Mouse (Mus musculus) retina, adult 2 months (tissue): Measurements from ENCODE around the gene Prkcq.
"Not testable (repeated sequence)": the region's sequence is repeated elsewhere in the genome, so short reads cannot be mapped to it uniquely, and the experiment has no call there.

Source experiments
- DNase-seq: peaks from one replicate; pipeline ENCODE4 v3.0.0-alpha.2; 2012; ENCODE audit warnings: low read depth, low spot score

Gene Prkcq

DNA sequence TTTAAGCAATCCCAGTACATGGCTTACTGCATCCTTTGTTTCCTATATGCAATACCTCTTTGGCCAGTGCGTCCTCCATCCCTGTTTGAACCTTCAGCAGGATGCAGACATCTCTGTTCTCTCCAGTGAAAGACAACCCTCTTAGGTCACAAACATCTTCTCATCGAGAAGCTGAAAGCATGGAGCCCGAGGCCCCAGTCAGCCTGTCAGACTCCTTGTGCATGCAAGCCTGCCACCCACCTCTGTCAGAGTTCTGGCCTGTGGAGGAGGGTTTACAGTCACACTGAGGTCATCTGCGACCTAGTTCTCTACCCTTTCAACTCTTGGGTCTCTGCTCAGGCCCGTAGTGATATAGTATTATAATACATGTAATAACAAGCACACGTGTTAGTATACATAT, 119.0 kb downstream of the Prkcq start:
- DNase-seq = no peak

DNA sequence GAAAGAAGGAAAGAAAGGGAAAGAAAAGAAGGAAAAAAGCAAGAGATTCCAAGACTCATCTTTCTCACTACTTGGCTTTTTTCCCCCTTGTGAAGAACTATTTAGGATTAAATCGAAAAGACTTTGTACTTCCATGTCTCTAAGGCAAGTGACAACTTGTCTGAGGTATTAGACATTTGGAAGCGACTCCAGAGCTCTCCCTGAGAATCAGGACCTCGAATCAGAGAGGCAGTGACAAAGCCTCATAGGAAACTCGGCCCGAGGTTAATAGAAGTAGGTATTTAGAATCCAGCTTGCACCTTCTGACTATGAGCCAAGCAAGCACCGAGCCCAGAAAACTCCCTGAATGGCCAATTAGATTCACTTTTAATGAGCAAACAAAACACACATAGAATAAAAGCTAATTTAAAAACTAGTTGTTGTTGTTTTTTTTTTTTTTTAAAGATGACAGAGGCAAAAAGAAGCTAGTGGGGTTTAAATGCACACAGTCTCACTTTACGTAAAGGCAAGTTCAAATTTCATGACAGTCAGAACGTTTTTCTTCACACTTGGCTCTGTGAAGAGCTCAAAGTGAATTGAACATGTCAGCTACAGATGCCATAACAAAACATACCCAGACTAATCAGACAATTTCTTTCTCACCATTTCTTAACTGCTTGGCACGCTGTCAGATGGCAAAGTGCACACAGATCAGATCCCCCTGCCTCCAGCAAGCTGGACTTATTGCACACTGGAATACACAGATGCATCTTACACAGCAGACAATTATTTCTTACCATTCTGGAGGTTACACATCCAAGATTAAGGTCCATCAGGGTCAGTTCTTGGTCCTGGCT, 119.9 kb downstream of the Prkcq start:
- no peak for DNase-seq

DNA sequence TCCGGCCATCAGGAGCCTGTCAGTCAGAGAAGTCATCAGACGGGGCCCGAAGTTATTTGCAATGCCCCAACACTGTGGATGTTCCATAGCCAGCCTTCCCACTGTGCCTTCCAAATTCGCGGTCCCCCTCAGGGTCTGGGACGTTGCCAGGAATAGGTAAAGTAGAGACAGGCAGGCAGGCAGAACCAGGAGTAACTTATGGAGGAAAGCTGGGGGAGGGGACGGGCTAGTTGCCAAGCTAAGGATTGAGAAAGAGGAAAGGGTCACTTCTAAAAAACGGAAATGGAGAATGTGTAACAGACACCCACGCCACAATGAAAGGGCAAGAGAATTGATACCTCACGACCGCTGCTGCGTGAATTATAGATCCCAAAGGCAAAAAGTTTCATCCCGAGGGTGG, 121.2 kb downstream of the Prkcq start:
- DNase-seq = no peak

DNA sequence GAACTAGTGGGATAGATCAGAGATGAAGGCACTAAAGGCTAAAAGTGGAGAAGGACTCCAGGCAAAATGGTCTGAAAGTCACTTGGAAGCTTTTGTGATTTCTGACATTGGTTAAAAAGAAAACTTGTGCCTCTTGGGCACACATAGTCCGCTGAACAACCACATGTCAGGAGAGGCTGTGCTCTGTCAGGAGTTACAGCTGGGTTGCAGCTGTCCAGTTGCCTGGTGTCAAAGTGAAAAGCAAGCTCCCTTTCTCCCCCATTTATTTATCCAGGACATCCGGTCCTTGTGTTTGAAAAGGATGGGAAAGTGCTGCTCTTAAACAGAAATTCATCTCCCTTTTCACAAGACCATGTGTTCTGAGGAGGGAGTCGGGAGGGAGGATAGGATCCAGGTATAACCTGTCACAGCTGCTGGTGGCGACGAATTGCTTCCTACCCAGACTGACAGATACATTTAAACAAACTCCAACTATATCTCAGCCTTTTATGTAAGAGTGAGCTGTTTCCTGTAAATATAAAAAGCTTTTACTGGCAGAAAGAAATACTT, 122.8 kb downstream of the Prkcq start:
- no peak for DNase-seq

DNA sequence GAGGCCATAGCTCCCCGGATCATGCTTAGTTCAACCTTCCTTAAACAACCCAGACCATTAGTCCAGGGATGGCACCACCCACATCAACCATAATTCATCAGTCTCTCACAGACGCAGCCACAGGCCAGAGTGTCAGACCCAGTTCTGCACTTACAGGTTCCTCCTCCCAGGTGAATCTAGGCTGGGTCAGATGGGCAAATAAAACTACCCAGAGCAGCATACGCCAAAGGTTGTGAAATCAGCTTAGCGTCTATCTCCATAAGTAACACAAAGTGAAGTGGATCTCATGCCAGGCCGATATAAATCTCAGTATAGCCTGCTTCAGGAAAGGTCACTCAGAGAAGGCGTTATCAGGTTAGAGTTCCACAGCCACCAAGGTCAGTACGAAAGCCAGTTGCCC, 126.9 kb downstream of the Prkcq start:
- no peak for DNase-seq

DNA sequence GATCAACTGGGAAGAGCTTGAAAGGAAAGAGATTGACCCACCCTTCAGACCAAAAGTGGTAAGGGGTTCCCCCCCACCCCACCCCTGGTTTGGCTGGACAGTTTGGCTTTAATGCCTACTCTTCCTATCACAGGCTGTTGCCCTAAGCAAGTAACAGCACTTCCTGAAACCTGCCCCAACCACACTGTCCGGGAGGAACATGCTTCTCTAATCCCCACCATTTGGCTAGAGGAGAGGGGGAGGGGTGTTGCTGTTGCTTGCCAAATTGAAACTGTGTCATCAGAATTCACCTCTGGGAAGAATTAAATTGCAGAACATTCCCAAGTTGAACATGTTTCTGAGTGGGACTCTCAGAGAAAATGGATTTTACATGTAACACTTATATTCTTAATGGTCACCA, 127.5 kb downstream of the Prkcq start:
- DNase-seq = no peak

DNA sequence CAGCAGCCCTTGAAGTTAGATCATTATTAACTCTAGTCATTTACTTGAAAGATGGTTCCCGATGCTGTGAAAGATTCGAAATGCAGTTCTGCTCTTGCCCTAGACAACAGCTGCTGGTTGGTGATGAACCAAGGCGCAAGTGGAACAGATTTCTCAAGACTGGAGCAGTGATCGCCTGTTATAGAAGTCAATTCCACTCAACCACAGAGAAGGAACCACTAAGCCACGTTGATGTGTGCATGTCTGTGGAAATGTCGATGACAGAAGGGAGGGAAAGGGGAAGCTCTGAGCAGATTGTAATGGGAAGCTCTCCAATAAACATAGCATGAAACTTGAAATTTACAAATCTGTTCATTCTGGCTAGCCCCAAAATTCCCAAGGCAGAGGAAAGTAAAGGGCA, 128.5 kb downstream of the Prkcq start:
- DNase-seq = no peak

DNA sequence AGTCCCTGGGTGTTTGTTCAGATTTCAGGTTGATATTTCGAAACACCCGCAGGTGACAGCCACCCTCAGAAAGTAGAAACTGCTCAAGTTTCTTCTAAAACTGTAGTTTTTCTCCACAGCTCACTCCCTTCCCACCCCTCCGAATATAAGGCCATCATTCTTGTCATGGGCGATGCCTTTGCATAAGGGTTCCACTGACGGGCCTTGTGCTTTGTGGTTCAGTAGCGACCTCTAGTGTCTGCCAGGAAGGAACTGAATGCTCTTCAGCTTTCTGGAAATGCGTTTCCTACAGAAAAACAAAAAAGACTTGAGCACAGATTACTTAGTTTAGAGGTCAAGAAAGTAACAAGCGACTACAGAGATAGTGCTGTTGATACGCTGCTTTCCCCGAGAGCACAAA, 148.3 kb downstream of the Prkcq start:
- DNase-seq = peak; percentile 16

DNA sequence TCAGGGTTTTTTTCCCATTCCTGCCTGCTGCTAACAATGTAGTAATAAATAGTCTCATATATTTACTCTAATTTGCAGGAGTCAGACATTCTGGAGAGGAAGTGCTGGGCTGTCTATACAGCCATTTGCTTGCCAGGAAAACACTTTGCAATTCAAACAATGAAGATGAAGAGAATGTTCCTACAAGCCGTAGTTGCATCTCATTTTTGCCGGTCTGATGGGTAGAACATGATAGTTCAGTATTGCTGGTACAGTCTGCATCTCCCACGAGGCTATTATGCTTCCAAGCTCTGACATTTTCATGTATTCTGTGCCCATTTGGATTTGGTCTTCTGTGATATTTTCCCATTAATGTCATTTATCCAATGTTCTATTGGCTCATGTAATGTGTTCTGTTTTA, 150.5 kb downstream of the Prkcq start:
- DNase-seq = no peak

DNA sequence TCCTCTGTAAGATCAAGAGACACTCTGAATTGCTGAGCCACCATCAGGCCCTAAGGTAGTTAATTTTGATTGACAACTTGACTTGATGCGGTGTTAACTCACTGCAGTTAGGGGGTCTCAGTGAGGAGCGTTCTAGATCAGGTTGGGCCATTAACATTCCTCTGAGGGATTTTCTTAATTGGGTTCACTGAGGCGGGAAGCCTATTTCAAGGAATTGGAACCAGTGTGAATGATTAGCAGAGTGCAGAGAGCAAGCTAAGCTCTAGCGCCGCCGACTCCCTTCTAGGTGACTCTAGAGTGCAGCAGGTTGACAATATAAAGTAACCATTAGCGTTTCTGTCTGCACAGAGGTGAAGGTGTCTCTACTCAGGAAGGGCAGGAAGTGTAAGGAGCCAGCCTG, 155.4 kb downstream of the Prkcq start:
- DNase-seq = no peak

DNA sequence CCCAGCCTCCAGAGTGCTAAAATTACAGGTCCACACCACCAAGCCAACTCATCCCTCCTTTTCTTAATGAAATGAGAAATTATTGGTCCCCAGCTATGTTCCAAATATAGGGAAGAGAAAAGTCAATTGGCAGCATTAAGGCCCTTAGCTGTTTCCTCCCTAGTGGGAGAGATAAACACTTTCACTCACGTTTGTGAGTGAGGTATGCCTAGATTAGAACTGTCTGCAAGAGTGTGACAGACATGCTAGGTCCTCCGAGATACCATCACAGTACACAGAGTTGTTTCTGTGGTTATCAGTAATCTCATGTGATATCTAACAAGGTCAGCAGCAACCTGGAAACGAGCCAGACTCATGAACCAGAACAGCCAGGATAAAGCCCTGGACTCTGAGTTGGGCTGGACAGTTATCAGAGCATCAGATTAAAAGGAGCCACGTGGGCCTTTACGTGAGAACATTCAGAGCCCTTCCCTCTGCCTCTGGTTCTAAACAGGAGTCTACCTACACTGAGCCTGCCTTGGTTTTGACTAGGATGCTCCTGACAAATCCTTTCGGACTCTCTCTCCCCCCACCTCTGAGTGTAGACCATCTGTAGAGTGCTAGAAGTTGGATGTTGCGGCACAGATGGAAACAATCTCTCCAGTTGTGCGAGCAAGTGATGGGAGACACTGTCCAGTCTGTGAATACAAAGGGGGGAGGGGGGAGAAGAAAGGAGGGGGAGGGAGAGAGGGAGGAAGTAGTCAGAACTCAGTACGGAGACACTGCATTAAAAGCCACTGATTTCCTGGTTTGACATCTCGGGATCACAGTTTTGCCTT, 157.7 kb downstream of the Prkcq start:
- DNase-seq = no peak

DNA sequence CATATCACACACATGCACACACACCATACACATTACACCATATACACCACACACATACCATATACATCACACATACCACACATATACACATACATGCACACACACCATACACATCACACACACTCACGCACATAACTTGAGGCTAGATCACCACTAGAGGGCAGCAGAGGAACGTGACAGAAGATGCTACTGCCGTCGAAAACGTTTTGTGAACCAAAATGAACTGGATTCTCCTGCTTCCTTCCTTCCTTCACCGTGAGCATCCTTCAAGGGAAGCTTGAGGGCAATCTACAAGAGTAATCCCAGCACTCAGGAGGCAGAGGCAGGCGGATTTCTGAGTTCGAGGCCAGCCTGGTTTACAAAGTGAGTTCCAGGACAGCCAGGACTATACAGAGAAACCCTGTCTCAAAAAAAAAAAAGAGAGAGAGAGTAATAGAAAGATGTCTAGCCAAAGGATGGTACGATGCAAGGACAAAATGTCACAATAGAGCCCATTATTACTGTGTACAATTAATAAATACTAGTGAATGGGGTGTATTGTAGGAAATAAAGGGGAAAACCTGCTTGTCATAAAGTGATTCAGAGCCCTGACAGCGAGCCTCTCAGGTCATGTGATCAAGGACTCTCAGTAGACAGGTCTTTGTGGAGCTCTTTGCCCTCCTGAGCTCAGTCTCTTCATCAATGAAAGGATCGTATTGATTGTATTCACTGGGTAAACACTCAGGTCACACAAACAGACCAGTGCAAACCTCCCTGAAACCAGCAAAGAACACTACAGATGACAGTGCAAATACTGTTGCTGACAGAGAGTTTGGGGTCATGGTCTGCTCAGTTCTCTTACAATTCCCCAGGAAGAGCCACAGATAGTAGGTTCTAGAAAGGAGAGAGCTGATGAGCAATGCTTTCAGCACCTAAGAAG, 159.9 kb downstream of the Prkcq start:
- DNase-seq = peak; percentile 63

DNA sequence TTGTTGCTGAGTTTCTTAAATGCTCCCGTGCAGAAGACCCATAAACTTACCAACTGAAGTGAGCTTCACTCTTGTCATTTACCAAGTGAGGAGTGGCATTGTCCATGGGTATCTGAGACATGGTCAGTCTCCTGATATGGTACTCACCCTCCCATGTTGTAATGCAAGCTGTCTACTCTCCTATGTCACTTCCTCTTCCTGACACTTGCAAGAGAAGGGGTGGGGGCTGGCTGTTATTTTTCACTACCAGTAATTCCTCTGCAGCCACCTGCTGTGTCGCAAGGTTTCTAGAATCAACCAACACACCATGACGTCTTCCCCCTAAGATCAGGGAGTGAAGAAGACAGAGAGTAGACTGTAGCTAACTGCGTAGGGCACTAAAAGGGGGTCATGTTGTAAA, 160.6 kb downstream of the Prkcq start:
- DNase-seq = no peak

DNA sequence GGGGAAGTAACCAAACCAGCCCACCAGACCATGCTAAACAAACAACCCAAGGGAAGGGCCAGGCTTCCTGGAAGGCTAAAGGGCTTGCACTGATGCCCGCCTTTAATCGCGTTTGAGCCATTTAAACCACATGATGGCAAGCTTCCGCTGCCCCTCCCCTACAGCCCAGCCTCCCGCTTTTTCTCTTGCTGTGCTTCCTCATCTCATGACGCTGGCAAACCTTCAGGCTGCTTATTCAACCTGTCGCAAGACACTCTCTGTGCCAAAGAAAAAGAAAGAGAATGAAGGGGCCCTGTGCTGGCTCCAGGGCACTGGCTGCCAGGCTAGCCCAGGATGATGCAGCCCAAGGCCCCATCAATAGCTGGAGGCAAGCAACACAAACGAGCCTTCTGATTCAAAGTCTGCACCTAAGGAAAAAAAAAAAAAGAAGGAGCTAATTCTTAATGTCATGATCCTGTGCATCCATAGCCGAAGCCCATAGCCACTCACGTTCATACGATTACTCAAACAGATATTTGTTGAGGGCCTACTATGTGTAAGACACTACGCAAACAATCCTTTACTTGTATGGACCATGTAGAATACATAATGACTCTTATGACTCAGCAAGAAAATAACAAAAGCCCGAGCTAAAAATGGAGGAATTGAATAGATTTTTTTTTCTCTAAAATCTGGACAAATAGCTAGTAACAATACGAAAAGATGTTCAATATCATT, 161.6 kb downstream of the Prkcq start:
- DNase-seq = no peak

DNA sequence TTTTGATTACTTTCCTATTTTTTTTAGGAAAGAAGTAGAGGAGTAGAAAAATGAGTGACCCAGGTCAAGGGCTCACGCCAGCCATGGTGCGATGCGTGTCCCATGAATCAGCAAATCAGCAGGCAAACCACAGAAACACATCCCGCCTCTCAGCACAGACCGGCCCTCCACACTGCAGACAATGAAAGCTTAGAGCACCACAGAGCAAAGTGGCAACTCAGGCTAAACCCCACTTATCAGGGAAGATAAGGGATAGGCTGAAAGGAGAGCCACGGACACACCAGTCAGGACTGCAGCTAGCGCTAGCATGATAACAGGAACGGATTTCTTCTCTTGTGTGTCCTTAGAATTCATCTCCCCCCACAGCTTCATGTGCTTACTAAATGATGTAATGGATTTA, 164.4 kb downstream of the Prkcq start:
- DNase-seq = no peak

DNA sequence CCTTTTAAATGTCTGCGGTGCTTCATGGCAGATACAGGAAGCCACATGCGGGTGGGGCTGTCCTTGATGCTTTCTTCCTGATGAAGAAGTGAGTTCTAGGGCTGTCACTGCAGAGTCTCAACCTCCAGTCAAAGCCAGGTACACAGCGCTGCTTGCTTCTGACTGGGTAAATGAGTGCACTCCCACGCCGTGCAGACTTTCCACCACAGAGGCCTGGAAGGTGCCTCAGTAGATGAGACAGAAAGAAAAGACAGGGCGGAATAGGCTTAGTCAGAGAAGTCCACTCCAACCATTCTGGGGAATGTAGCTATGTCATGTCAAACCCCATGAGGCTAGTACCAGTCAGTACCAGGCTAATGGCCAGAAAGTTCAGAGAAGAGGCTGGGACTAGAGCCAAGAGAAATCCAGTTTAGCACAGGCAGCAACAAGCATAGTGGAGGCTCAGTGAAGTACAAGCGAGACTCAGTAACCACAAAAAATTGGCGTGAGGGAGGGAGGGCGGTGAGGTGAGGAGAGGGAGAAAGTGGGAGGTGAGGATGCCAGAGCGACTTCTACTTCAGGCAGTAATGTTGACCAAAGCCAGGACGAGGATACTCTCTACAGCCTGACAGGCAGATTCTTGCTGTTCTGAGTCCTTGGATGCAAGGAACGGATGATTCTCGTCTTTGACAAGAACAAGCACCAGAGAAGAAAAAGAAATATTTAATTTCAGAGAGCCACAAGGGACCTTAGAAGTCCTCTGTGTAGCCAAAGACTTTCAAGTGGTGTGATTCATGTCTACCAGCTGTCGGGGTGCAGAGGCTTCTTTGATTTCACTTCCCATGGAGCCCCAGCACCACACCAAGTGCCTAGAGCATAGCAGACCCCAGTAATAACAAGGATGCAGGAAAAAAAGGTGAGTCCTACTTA, 167.3 kb downstream of the Prkcq start:
- no peak for DNase-seq

DNA sequence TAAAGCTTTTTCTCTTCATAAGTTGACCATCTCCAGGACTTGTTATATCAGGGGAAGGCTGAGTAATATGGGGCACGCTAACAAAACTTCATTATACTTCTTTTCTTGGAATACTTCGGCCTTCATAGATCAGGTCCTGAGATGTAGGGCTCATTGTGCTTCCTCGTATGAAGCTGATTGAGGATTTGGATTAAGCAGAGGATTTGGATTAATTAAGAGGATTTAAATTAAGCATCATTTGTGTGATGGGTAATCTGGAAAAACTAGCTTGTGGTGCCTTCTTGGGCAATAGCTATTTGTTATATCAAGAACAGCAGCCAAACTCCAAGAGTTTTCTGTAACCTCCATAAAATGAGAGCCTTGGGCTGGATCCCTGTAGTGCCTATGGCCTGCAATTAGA, 172.8 kb downstream of the Prkcq start:
- no peak for DNase-seq

DNA sequence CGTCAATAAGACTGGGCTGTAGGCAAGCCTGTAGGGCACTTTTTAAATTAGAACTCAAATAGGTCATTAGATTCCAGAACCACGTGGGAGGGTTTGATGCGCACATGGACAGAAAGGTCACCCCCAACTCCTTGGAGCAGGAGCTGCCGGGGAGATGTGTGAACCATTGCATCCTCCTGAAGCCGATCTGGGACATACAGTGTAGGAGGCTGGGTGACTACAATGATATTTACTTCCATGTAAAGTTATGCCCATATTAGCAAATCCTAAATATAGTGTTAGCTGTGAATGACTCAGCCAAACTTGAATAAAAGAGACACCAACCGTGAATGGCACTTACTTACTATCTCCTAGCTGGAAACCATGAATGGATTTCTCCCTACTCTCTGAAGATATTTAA, 174.5 kb downstream of the Prkcq start:
- not testable (repeated sequence) for DNase-seq

DNA sequence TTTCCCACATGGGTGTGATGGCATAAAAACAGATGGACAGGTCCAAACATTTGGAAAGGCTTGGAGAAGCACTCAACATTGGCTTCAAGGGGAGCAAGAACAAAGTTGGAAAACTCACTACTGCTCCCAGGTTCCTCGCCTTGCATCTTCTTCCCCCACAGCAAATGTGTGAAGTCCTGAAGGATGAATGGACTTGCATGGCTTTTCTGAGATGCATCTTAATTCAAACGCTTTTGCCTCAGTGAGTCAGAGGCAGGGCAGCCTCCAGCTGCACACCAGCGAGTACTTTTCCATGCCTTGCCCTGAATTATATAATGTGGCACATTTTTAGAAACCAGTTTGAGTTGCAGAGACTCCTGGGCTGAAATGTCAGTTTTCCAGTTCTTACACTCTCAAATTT, 175.9 kb downstream of the Prkcq start:
- DNase-seq = no peak
